Mouse (Mus musculus) fibroblast of lung, adult 2 months (primary cell): ENCODE measurements around the gene Gm128.

Experiments used
- DNase-seq: peaks from one replicate; pipeline ENCODE4 v3.0.0-alpha.2; 2011; ENCODE audit warnings: low read depth

Gm128 gene

GRCm38 (mm10) chr3:95241498-95241897 lies at the start of gene Gm128:
Gene Gm128, minus strand, starts transcription at chr3:95241598.
- DNase-seq, result no peak

GRCm38 (mm10) chr3:95291041-95291440 lies 49.6 kb upstream of the Gm128 start:
- no peak for DNase-seq

GRCm38 (mm10) chr3:95290156-95290555 lies 48.8 kb upstream of the Gm128 start:
- DNase-seq, result no peak

- no peak for DNase-seq
These were observed 48.0 kb upstream of the Gm128 start for GRCm38 (mm10) chr3:95289419-95289818.

GRCm38 (mm10) chr3:95287541-95287940 lies 46.1 kb upstream of the Gm128 start:
- no peak for DNase-seq

- DNase-seq, result no peak
These were observed 45.1 kb upstream of the Gm128 start for GRCm38 (mm10) chr3:95286510-95286909.

- no peak for DNase-seq
These were observed 44.6 kb upstream of the Gm128 start for GRCm38 (mm10) chr3:95286011-95286410.

- DNase-seq, result no peak
These were observed 44.0 kb upstream of the Gm128 start for GRCm38 (mm10) chr3:95285390-95285789.

GRCm38 (mm10) chr3:95284501-95285281 lies 43.3 kb upstream of the Gm128 start:
- no peak for DNase-seq

GRCm38 (mm10) chr3:95284062-95284461 lies 42.7 kb upstream of the Gm128 start:
- no peak for DNase-seq

- no peak for DNase-seq
These were observed 42.2 kb upstream of the Gm128 start for GRCm38 (mm10) chr3:95283589-95283941.

- peak; percentile 84 for DNase-seq
These were observed 41.6 kb upstream of the Gm128 start for GRCm38 (mm10) chr3:95282865-95283588.

- no peak for DNase-seq
These were observed 41.0 kb upstream of the Gm128 start for GRCm38 (mm10) chr3:95282381-95282864.

GRCm38 (mm10) chr3:95281216-95282126 lies 40.1 kb upstream of the Gm128 start, which contains the start of the genes Mindy1 and Prune1:
Gene Mindy1, plus strand, starts transcription at chr3:95281345.
Gene Prune1, minus strand, starts transcription at chr3:95282076.
- DNase-seq, result peak; percentile 93

- no peak for DNase-seq
These were observed 39.3 kb upstream of the Gm128 start for GRCm38 (mm10) chr3:95280747-95281146.

GRCm38 (mm10) chr3:95277149-95277551 lies 35.8 kb upstream of the Gm128 start:
- no peak for DNase-seq

- DNase-seq, result no peak
These were observed 35.1 kb upstream of the Gm128 start for GRCm38 (mm10) chr3:95276428-95276934.

- DNase-seq, result no peak
These were observed 33.8 kb upstream of the Gm128 start for GRCm38 (mm10) chr3:95275161-95275560.

- no peak for DNase-seq
These were observed 33.1 kb upstream of the Gm128 start for GRCm38 (mm10) chr3:95274453-95274852.

- DNase-seq, result no peak
These were observed 32.1 kb upstream of the Gm128 start for GRCm38 (mm10) chr3:95273471-95273870.

GRCm38 (mm10) chr3:95270766-95271364 lies 29.5 kb upstream of the Gm128 start:
- no peak for DNase-seq
